In the genomic region with DNA sequence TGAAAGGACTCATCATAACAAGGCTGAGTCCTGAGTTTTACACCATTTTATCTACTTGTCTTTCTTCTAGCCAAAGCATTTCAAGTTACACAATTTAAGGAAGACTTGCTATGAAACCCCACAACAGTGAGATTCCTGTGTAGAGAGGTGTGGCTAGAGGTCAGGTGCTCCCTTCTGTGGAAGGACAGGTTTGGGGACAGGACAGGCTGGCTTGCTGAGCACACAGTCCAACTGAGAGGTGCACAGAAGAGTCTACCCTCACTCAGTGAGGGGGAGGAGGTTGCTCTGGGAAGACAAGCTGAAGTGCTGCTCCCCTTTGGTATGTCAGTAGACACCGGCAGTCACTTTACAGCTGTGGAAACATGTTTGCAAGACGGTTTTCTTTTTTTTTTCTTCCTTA, we compare ENCODE assay signal across 22 mouse cellular contexts. TPM values are rescaled to one million over a fixed set of nuclear protein-coding genes. Genes with fewer than 3 reads are reported as not detected.
"Had no signal": no experiment of that assay in that cellular context is flagged by ENCODE, and none has a peak within 500 bp of the region (broad histone marks: within the 10 kb centered on the region; RNA-seq: fewer than 3 reads in every experiment).

No protein-coding gene starts in this region.

- H3K9me3 ChIP-seq: midbrain, embryonic 10.5 days; midbrain, embryonic 12.5 days; neural tube, embryonic 13.5 days; neural tube, embryonic 15.5 days had no signal

- H3K27me3 ChIP-seq: midbrain, embryonic 12.5 days; neural tube, embryonic 13.5 days; neural tube, embryonic 15.5 days had no signal

- H3K9ac ChIP-seq: liver, embryonic 14.5 days; lung, embryonic 14.5 days; midbrain, embryonic 12.5 days; neural tube, embryonic 13.5 days; neural tube, embryonic 15.5 days had no signal

- H3K4me2 ChIP-seq: lung, embryonic 14.5 days; midbrain, embryonic 12.5 days; neural tube, embryonic 13.5 days; neural tube, embryonic 15.5 days had no signal

- H3K36me3 ChIP-seq: midbrain, embryonic 10.5 days; midbrain, embryonic 12.5 days; neural tube, embryonic 13.5 days; neural tube, embryonic 15.5 days had no signal

- ATAC-seq: midbrain, embryonic 16.5 days had no signal

- H3K4me1 ChIP-seq: midbrain, embryonic 10.5 days; midbrain, embryonic 12.5 days; neural tube, embryonic 15.5 days had no signal

- H3K27ac ChIP-seq: liver, embryonic 14.5 days; midbrain, embryonic 10.5 days; midbrain, embryonic 12.5 days; neural tube, embryonic 13.5 days; neural tube, embryonic 15.5 days had no signal

- DNase-seq: lung, adult 18-20 months; lung, embryonic 14.5 days; lung, postnatal 10 days; lung, postnatal 4 days; midbrain, embryonic 14.5 days; retina, postnatal 1 day; right cerebral cortex, adult 18-20 months; right cerebral cortex, postnatal 25 days; right cerebral cortex, postnatal 4 days; spleen, adult 18-20 months; thymus, adult 18-20 months; thymus, postnatal 14 days; thymus, postnatal 36 days had no signal

- H3K4me3 ChIP-seq: midbrain, embryonic 10.5 days; midbrain, embryonic 12.5 days; myocyte; neural tube, embryonic 13.5 days; neural tube, embryonic 15.5 days had no signal

RNA-seq across cellular contexts. Expression of a gene that starts 27.9 kb away (rescaled TPM):
- polyA plus RNA-seq: midbrain, embryonic 12.5 days; midbrain, embryonic 14.5 days; midbrain, embryonic 16.5 days; myocyte; neural tube, embryonic 11.5 days; neural tube, embryonic 13.5 days; neural tube, embryonic 15.5 days; thymus, postnatal 0 days had no signal
